Mouse (Mus musculus): ENCODE measurements around the gene Opcml.

- TF ChIP-seq CTCF (IDR thresholded peaks at IDR 0.05; ENCODE audit: control insufficient read depth, insufficient read depth, low read length) (no peak), POLR2A (IDR thresholded peaks at IDR 0.05; ENCODE audit: borderline replicate concordance, control insufficient read depth, low read depth, low read length) (no peak)
These were observed 400.2 kb downstream of the Opcml start for GRCm38 (mm10) chr9:28190751-28191150.
